Mouse (Mus musculus): ENCODE results near the gene Ap1g2.

Gene Ap1g2

GRCm38 (mm10) chr14:55105836-55106809 is at the start of gene Ap1g2:
Gene Ap1g2 (minus strand): TSS chr14:55106593.
- DNase-seq (ENCODE audit: low spot score in 2 of 2) = peak in 1 of 2 experiments; percentile 69

GRCm38 (mm10) chr14:55152951-55153481 is 46.6 kb upstream of the Ap1g2 start:
- no peak for DNase-seq (ENCODE audit: low spot score in 2 of 2)

GRCm38 (mm10) chr14:55152174-55152573 is 45.8 kb upstream of the Ap1g2 start:
- DNase-seq (ENCODE audit: low spot score in 2 of 2) = no peak

GRCm38 (mm10) chr14:55150985-55151384 is 44.6 kb upstream of the Ap1g2 start:
- DNase-seq (ENCODE audit: low spot score in 2 of 2) = no peak

GRCm38 (mm10) chr14:55149041-55149440 is 42.6 kb upstream of the Ap1g2 start:
- DNase-seq (ENCODE audit: low spot score in 2 of 2) = no peak

- DNase-seq (ENCODE audit: low spot score in 2 of 2) = peak; percentile 49 to 72
Observed at GRCm38 (mm10) chr14:55148363-55148915, 42.0 kb upstream of the Ap1g2 start.

- DNase-seq (ENCODE audit: low spot score in 2 of 2) = peak in 1 of 2 experiments; percentile 41
Observed at GRCm38 (mm10) chr14:55146829-55147401, 40.5 kb upstream of the Ap1g2 start.

GRCm38 (mm10) chr14:55146324-55146723 is 39.9 kb upstream of the Ap1g2 start:
- no peak for DNase-seq (ENCODE audit: low spot score in 2 of 2)

- no peak for DNase-seq (ENCODE audit: low spot score in 2 of 2)
Observed at GRCm38 (mm10) chr14:55139313-55139712, 32.9 kb upstream of the Ap1g2 start.

- DNase-seq (ENCODE audit: low spot score in 2 of 2) = no peak
Observed at GRCm38 (mm10) chr14:55135676-55136075, 29.3 kb upstream of the Ap1g2 start.

GRCm38 (mm10) chr14:55126521-55126920 is 20.1 kb upstream of the Ap1g2 start:
- peak in 1 of 2 experiments; percentile 6 for DNase-seq (ENCODE audit: low spot score in 2 of 2)

- DNase-seq (ENCODE audit: low spot score in 2 of 2) = peak in 1 of 2 experiments; percentile 8
Observed at GRCm38 (mm10) chr14:55125711-55126110, 19.3 kb upstream of the Ap1g2 start.

- no peak for DNase-seq (ENCODE audit: low spot score in 2 of 2)
Observed at GRCm38 (mm10) chr14:55122359-55122758, 16.0 kb upstream of the Ap1g2 start.

GRCm38 (mm10) chr14:55121947-55122346 is 15.6 kb upstream of the Ap1g2 start:
- DNase-seq (ENCODE audit: low spot score in 2 of 2) = peak in 1 of 2 experiments; percentile 87

- DNase-seq (ENCODE audit: low spot score in 2 of 2) = no peak
Observed at GRCm38 (mm10) chr14:55119421-55120134, 13.2 kb upstream of the Ap1g2 start.

GRCm38 (mm10) chr14:55118852-55119251 is 12.5 kb upstream of the Ap1g2 start:
- no peak for DNase-seq (ENCODE audit: low spot score in 2 of 2)

- DNase-seq (ENCODE audit: low spot score in 2 of 2) = no peak
Observed at GRCm38 (mm10) chr14:55116425-55117200, 10.2 kb upstream of the Ap1g2 start, which contains the start of gene Jph4. Gene Jph4 (minus strand): TSS chr14:55116935.

GRCm38 (mm10) chr14:55115846-55116245 is 9.5 kb upstream of the Ap1g2 start:
- DNase-seq (ENCODE audit: low spot score in 2 of 2) = no peak

- DNase-seq (ENCODE audit: low spot score in 2 of 2) = no peak
Observed at GRCm38 (mm10) chr14:55114759-55115701, 8.6 kb upstream of the Ap1g2 start.

All from cerebellum, postnatal 4 days (tissue).